Mouse (Mus musculus): ENCODE results near the gene Coa3. TPM values are rescaled to one million over a fixed set of nuclear protein-coding genes. Genes with fewer than 3 reads are reported as not detected.
A peak's percentile ranks its signal among the peaks of the same experiment; 100 is the strongest.

The Coa3 gene
- total RNA-seq, 2 experiments from 2014 or later = 70.0 to 73.4 TPM

- intact Hi-C loops (cut with DNase I; ENCODE audit: low total_unique reads) = no loop called here
- DNase-seq = peak; percentile 85
Observed at GRCm38 (mm10) chr11:101230991-101231871, 47.7 kb downstream of the Coa3 start.

- intact Hi-C loops (cut with DNase I; ENCODE audit: low total_unique reads) = no loop called here
- DNase-seq = no peak
Observed at GRCm38 (mm10) chr11:101230526-101230925, 48.4 kb downstream of the Coa3 start.

DNA sequence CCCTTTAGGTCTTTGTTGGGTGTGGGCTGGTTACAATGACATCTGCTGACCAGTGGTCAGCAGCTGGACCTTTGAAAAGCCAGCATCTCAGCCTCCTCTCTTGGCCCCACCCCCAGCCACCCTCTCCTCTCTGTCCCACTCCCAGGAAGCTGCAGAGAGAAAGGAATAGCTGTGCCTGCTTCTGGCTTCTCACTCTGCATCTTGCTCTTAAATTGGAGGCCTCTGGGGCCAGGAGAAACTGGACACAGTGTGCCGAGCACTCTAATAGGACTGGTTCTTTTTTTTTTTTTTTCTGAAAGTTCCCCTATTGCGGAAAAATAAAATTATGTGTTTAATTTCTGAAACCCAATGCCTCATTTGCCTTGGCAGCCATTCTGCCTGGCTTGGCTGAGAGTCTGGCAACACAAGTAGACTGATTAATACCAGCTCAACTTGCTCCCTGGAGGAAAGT, 48.8 kb downstream of the Coa3 start:
- DNase-seq = peak; percentile 80
- intact Hi-C loops (cut with DNase I; ENCODE audit: low total_unique reads) = no loop called here

DNA sequence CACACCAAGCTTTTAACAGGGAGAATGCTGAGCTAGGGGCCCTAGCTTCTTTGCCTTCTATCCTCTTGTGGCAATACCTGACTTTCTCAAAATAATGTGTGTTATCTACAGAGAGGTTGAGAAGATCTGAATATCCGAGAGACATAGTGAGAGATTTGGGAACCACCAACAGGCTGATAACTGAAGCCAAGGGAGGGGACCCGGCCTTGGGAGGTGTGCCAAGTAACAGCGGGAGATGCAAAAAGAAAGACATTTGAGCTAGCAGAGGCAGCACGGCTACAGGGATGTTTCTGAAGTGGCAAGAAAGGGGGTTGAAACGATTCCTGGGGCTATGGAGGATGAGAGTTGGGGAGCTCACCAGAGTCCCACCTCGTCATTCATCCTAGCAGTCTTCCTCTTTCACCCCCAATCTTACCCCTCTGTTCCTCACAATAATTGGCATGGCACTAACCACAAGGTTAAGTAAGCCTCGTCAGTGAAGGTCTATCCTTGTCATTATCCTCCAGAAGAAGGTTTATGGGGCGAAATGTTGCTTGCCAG, 49.5 kb downstream of the Coa3 start:
- intact Hi-C loops (cut with DNase I; ENCODE audit: low total_unique reads) = no loop called here
- peak; percentile 72 for DNase-seq

Other genes starting within 250 kb of the Coa3 start
- gene Naglu, start 209.1 kb downstream of the Coa3 start, total RNA-seq (2021) = 1 to 10 TPM; 6.2 to 7.4 TPM
- gene Hsd17b1, start 200.7 kb downstream of the Coa3 start, total RNA-seq (2021) = under 1 TPM in 1 of 2 experiments, not detected in 1; 0.29 TPM
- 1 to 10 TPM; 8.1 to 9.5 TPM for gene Coasy, start 196.5 kb downstream of the Coa3 start, total RNA-seq (2021)
- 10 to 100 TPM; 10.8 to 12.4 TPM for gene Mlx, start 191.8 kb downstream of the Coa3 start, total RNA-seq (2021)
- 1 to 10 TPM; 1.1 to 1.5 TPM for gene Psmc3ip, start 183.7 kb downstream of the Coa3 start, total RNA-seq (2021)
- 10 to 100 TPM; 33.3 to 34.9 TPM for gene Retreg3, start 159.2 kb downstream of the Coa3 start, total RNA-seq (2021)
- 10 to 100 TPM; 26.3 to 31.2 TPM for gene Tubg1, start 159.2 kb downstream of the Coa3 start, total RNA-seq (2021)
- gene Tubg2, start 123.2 kb downstream of the Coa3 start, total RNA-seq (2021) = 1 to 10 TPM; 3.1 to 4.6 TPM
- 1 to 10 TPM; 1.8 to 2.4 TPM for gene Cntnap1, start 108.6 kb downstream of the Coa3 start, total RNA-seq (2021)
- 10 to 100 TPM; 22.0 to 26.9 TPM for gene Plekhh3, start 107.8 kb downstream of the Coa3 start, total RNA-seq (2021)
- under 1 TPM in 1 of 2 experiments, not detected in 1; 0.12 TPM for gene Ccr10, start 103.7 kb downstream of the Coa3 start, total RNA-seq (2021)
- gene Ezh1, start 52.7 kb downstream of the Coa3 start, total RNA-seq (2021) = 10 to 100 TPM; 13.5 to 18.1 TPM
- gene Ramp2, start 33.1 kb downstream of the Coa3 start, total RNA-seq (2021) = 10 to 100 TPM; 69.8 to 97.1 TPM
- gene Vps25, start 25.4 kb downstream of the Coa3 start, total RNA-seq (2021) = 10 to 100 TPM; 38.1 to 39.0 TPM
- 1 to 10 TPM in 1 of 2 experiments, under 1 TPM in 1; 0.89 to 1.0 TPM for gene Wnk4, start 18.5 kb downstream of the Coa3 start, total RNA-seq (2021)
- gene Cntd1, start 102 bp downstream of the Coa3 start, total RNA-seq (2021) = under 1 TPM; 0.13 to 0.21 TPM
- 10 to 100 TPM; 70.7 to 72.9 TPM for gene Becn1, start 23.2 kb upstream of the Coa3 start, total RNA-seq (2021)
- 10 to 100 TPM; 60.9 to 61.2 TPM for gene Psme3, start 37.1 kb upstream of the Coa3 start, total RNA-seq (2021)
- 1 to 10 TPM; 1.2 to 1.3 TPM for gene Aoc2, start 45.9 kb upstream of the Coa3 start, total RNA-seq (2021)
- 10 to 100 TPM; 20.7 to 21.7 TPM for gene Aoc3, start 51.5 kb upstream of the Coa3 start, total RNA-seq (2021)
- gene G6pc, start 88.4 kb upstream of the Coa3 start, total RNA-seq (2021) = not detected
- 10 to 100 TPM; 16.4 to 17.4 TPM for gene Aarsd1, start 138.5 kb upstream of the Coa3 start, total RNA-seq (2021)
- gene Gm27029, start 145.7 kb upstream of the Coa3 start, total RNA-seq (2021) = 1 to 10 TPM; 3.2 to 4.1 TPM
- 1 to 10 TPM; 6.4 to 7.2 TPM for gene Rundc1, start 146.0 kb upstream of the Coa3 start, total RNA-seq (2021)
- gene Ptges3l, start 146.2 kb upstream of the Coa3 start, total RNA-seq (2021) = 100 to 1,000 TPM; 101 to 102 TPM
- 10 to 100 TPM; 50.3 to 61.5 TPM for gene Rpl27, start 163.2 kb upstream of the Coa3 start, total RNA-seq (2021)
- 1 to 10 TPM; 7.0 to 7.2 TPM for gene Ifi35, start 169.3 kb upstream of the Coa3 start, total RNA-seq (2021)
- 1 to 10 TPM; 4.0 to 4.8 TPM for gene Rnd2, start 185.9 kb upstream of the Coa3 start, total RNA-seq (2021)
- 10 to 100 TPM; 27.1 to 33.6 TPM for gene Vat1, start 187.1 kb upstream of the Coa3 start, total RNA-seq (2021)